Mouse (Mus musculus) liver, embryonic 14.5 days (tissue): ENCODE measurements around the gene Kif1a. TPM values are rescaled to one million over a fixed set of nuclear protein-coding genes. Genes with fewer than 3 reads are reported as not detected.

ENCODE experiments used
- ATAC-seq: fragments of 200-750 bp; cut with Nextera tagmentation; 2 replicates; pipeline ENCODE4 v1.8.0; 2017; ENCODE audit warnings: moderate number of reproducible peaks, mild to moderate bottlenecking, moderate library complexity; ENCODE audit not compliant: insufficient read depth
- DNase-seq, 3 experiments: peaks; one replicate each; pipeline ENCODE4 v3.0.0-alpha.2; 2012 to 2013; ENCODE audit warnings: low read depth in 3 of 3, low spot score in 3 of 3
- H3K27ac ChIP-seq: fragments of 300-500 bp; sonication (generic); 2 replicates; pipeline ENCODE4 v1.5.1; 2014; ENCODE audit warnings: moderate library complexity, mild to moderate bottlenecking, control low read depth, inconsistent platforms
- H3K27me3 ChIP-seq: fragments of 300-500 bp; sonication (generic); 2 replicates; pipeline ENCODE4 v1.6.1; 2014; ENCODE audit warnings: mild to moderate bottlenecking, low read length, moderate library complexity; ENCODE audit not compliant: control insufficient read depth, insufficient read depth
- H3K36me3 ChIP-seq: fragments of 300-500 bp; sonication (generic); replicated peaks from 2 replicates; pipeline ENCODE4 v1.6.1; 2014; ENCODE audit warnings: low read depth; ENCODE audit not compliant: control insufficient read depth, insufficient read depth
- H3K4me1 ChIP-seq, 2 experiments: fragments of 200-500 bp in 1 of 2; fragments of 300-500 bp in 1 of 2; sonication (generic) in 1 of 2; replicated peaks; 2 replicates each; pipeline ENCODE4 v1.6.1; 2012 to 2014; ENCODE audit warnings: antibody characterized with exemption in 1 of 2, inconsistent platforms in 1 of 2, low read length in 1 of 2; ENCODE audit not compliant: control insufficient read depth in 2 of 2, insufficient read depth in 2 of 2
- H3K4me2 ChIP-seq: fragments of 300-500 bp; sonication (generic); 2 replicates; pipeline ENCODE4 v1.6.1; 2014; ENCODE audit warnings: low read depth, mild to moderate bottlenecking, control low read depth, moderate library complexity
- H3K4me3 ChIP-seq, 2 experiments: fragments of 200-500 bp in 1 of 2; fragments of 300-500 bp in 1 of 2; sonication (generic) in 1 of 2; 2 replicates each; pipeline ENCODE4 v1.5.1; 2012 to 2014; ENCODE audit warnings: low read depth in 2 of 2, low read length in 2 of 2, mild to moderate bottlenecking in 2 of 2, control low read depth in 1 of 2, inconsistent platforms in 1 of 2, moderate library complexity in 1 of 2; ENCODE audit not compliant: insufficient read depth in 1 of 2
- H3K9ac ChIP-seq: fragments of 300-500 bp; sonication (generic); replicated peaks from 2 replicates; pipeline ENCODE4 v1.6.1; 2014; ENCODE audit warnings: mild to moderate bottlenecking, control low read depth, moderate library complexity
- H3K9me3 ChIP-seq: fragments of 300-500 bp; sonication (generic); 2 replicates; pipeline ENCODE4 v1.6.1; 2016; ENCODE audit warnings: low read length, mixed read lengths; ENCODE audit not compliant: control insufficient read depth
- CTCF ChIP-seq: IDR thresholded peaks from 2 replicates; pipeline ENCODE4 v1.5.1; 2016; ENCODE audit warnings: antibody characterized with exemption, low read depth, control low read depth
- EP300 ChIP-seq: IDR thresholded peaks from 2 replicates; pipeline ENCODE4 v1.6.1; 2016; ENCODE audit warnings: antibody characterized with exemption, low read depth
- WGBS: fragments of 180-500 bp; shearing (Covaris S2); extraction: QIAGEN DNeasy Blood & Tissue Kit; methylation state at CpG from one replicate; pipeline ENCODE4 v1.1.7; 2014; ENCODE audit not compliant: insufficient replicate concordance; 5-methylcytosine and 5-hydroxymethylcytosine counted together
- polyA plus RNA-seq, 2 experiments: library from polyadenylated mRNA; depleted of rRNA in 1 of 2; stranded (reverse) in 1 of 2; unstranded in 1 of 2; fragments of >200 nt; fragmentation: Nextera tagmentation in 1 of 2; extraction: Ambion mirVana in 1 of 2; gene quantifications; 2 replicates each; pipeline versions ENCODE4 v1.2.1 to v1.2.3; 2012 to 2014

Gene Kif1a
- polyA plus RNA-seq, 2 experiments, result 0.07 to 0.27 TPM

DNA sequence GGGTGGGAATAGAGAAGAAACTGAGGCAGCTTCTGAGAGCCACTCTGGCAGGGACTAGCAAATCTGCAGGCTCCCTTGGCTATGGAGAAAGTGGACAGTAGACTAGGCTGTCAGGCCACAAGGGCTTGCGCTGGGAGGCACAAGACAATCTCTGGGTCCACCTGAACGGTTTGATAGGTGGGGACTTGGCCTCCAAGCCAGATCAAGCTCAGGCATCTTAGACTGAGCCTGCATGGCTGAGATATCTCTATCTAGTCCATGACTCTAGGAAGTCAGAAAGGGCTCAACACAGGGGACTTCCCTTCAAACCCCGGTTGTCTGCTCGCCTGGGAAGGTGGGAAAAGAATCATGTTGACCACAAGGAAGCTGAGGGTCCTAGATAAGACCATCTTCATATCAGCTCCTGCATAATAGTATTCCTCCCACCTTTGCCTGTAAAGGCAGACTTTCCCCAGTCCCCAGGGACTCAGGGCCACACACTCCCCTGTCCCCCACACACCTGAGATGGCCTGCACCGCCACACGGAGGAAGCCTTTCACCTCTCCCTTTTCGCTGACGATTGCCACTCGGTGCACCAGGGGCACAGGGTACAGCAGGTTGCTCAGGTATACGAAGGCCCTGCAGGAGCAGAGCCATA lies 55.5 kb downstream of the Kif1a start:
- H3K4me2 ChIP-seq, result peak overlapping the region; percentile 39
- 32% methylated on average over 10 of the region's 10 CpGs for WGBS
- peak overlapping the region; percentile 27 for H3K9ac ChIP-seq
- no peaks in the 10 kb centered on the region for H3K27me3 ChIP-seq
- no peaks in the 10 kb centered on the region for H3K9me3 ChIP-seq
- H3K36me3 ChIP-seq, result no peaks in the 10 kb centered on the region
- DNase-seq (peak; percentile 50 to 59 (median 56)), ATAC-seq (peak; percentile 91)
- H3K4me3 ChIP-seq, result no peak overlapping the region
- peaks cover 4 to 19% of the 10 kb centered on the region in 2 experiments; a peak in 3 of 4 replicates for H3K4me1 ChIP-seq
- TF ChIP-seq EP300 (peak; percentile 71), CTCF (no peak)
- H3K27ac ChIP-seq, result no peak overlapping the region

DNA sequence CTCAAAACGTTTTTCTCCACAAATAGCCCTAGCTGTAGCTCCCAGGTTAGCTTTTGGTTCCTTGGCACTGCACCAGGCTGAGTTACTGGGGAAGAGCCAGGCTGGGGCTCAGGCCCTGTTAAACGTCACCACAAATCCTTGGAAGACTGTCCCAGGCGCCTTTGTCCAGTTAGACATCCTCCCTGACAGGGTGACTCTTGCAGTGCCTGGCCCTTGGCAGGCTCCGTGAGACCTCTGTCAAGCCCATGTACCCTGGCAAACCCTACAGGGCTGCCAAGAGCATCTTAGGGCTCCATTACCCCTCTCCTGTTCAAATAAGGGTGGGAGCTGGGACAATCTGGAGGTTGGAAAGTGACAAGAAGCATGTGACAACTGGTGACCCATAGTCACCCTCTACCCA lies 65.8 kb downstream of the Kif1a start:
- no peak for TF ChIP-seq EP300
- no peak for TF ChIP-seq CTCF
- no peaks in the 10 kb centered on the region for H3K9me3 ChIP-seq
- no peaks in the 10 kb centered on the region for H3K27me3 ChIP-seq
- no peak overlapping the region for H3K9ac ChIP-seq
- no peak for ATAC-seq
- no peak overlapping the region for H3K27ac ChIP-seq
- H3K4me1 ChIP-seq, result peaks cover 7 to 12% of the 10 kb centered on the region in 2 experiments
- H3K4me3 ChIP-seq, result no peak overlapping the region
- H3K4me2 ChIP-seq, result no peak overlapping the region
- DNase-seq, result no peak
- WGBS, result 59% methylated on average over 4 of the region's 4 CpGs
- H3K36me3 ChIP-seq, result no peaks in the 10 kb centered on the region

DNA sequence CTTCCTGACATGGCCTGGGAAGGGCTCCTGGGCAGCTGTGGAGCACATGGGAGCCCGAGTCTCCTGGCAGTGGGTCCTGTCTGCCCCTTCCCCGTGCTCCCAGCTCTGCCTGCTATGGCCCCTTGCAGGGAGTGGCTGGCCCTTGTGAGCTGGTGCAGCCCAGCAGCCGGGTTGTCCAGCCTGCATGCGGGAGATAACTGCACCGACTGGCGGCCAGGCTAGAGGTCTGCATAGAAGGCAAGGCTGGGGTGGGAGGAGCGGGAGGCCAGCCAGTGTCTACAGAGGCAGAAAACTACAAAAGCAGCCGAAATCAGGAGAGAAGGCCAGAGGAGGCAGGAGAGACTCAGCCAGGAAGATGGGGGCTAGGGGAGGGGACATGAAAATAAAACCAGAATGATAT lies 67.8 kb downstream of the Kif1a start:
- no peaks in the 10 kb centered on the region for H3K27me3 ChIP-seq
- no peaks in the 10 kb centered on the region for H3K36me3 ChIP-seq
- H3K9me3 ChIP-seq, result no peaks in the 10 kb centered on the region
- peak overlapping the region; percentile 49 for H3K4me2 ChIP-seq
- TF ChIP-seq CTCF (peak; percentile 67), EP300 (peak; percentile 54)
- peak overlapping the region; percentile 41; the same call in 1 of the 2 replicates for H3K9ac ChIP-seq
- H3K4me3 ChIP-seq, result no peak overlapping the region
- H3K4me1 ChIP-seq, result peaks cover 7 to 12% of the 10 kb centered on the region in 2 experiments
- 27% methylated on average over 8 of the region's 8 CpGs for WGBS
- DNase-seq (peak; percentile 27 to 66 (median 58)), ATAC-seq (peak; percentile 97)
- H3K27ac ChIP-seq, result peak overlapping the region; percentile 32; the same call in 1 of the 2 replicates

DNA sequence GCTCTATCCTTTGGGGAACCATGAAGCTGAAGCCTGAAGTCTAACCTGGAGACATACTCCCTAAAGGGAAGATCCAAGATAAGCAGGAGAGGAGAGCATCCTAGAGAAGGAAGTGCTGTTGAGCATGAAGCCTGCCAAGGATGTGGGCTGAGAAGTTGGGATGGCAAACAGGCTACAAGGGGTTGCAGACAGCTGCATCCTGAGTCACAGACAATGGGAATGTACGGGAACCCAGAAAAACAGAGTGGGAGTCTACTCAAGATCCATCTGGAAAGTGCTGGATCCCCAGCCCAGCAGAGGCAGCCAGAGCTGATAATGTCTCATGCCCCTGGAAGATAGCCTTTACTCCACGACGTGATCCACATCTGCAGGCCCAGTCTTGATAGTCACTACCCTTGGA lies 70.6 kb downstream of the Kif1a start:
- Histone ChIP-seq H3K27ac (no peak overlapping the region), H3K4me1 (peaks cover 7 to 12% of the 10 kb centered on the region in 2 experiments), H3K9me3 (no peaks in the 10 kb centered on the region), H3K9ac (no peak overlapping the region), H3K27me3 (no peaks in the 10 kb centered on the region), H3K4me2 (no peak overlapping the region), H3K4me3 (no peak overlapping the region), H3K36me3 (no peaks in the 10 kb centered on the region)
- ATAC-seq (no peak), DNase-seq (no peak)
- TF ChIP-seq EP300 (no peak), CTCF (no peak)
- 56% methylated on average over 3 of the region's 3 CpGs for WGBS

DNA sequence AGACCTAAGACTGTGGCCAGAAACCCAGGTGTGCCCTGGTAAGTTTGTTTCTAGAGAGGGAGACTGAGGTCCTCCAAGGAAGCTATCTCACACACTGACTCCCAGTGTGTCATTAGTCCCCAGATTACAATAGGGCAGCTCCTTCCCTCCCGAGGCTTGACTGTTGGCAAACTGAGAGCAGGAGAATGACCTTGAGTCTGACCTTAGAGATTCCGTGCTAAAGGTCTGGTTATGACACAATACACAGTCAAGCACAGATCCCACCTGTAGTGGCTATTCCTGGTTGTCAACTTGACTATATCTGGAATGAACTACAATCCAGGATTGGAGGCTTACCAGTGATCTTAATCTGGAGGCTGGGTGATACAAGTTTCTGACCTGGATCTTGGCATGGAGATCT lies 71.7 kb downstream of the Kif1a start:
- Histone ChIP-seq H3K27ac (no peak overlapping the region), H3K9ac (no peak overlapping the region), H3K4me3 (no peak overlapping the region), H3K27me3 (no peaks in the 10 kb centered on the region), H3K36me3 (no peaks in the 10 kb centered on the region), H3K4me2 (no peak overlapping the region), H3K4me1 (peaks cover 7 to 12% of the 10 kb centered on the region in 2 experiments), H3K9me3 (no peaks in the 10 kb centered on the region)
- no peak for DNase-seq
- TF ChIP-seq CTCF, result no peak
- no peak for TF ChIP-seq EP300
- 47% methylated on average over 2 of the region's 2 CpGs for WGBS
- ATAC-seq, result no peak
